Comparison of ENCODE assay signal across 8 mouse cellular contexts in genomic region chr17:5841128-5841942, GRCm38 (mm10). TPM values are rescaled to one million over a fixed set of nuclear protein-coding genes. Genes with fewer than 3 reads are reported as not detected.
DNase-seq lines count a peak whose midpoint lies in the region; ATAC-seq lines count a peak whose summit lies in the region.

Snx9 (plus strand) TSS chr17:5841329.

- peak; percentile 60 for DNase-seq in adipocyte (ENCODE audit: low spot score)
- peak; percentile 79 for DNase-seq in embryo, embryonic 10.5 days (ENCODE audit: low spot score)
- peak; percentile 65 to 80 for DNase-seq in gastrocnemius, postnatal 4 days (ENCODE audit: low spot score in 2 of 2)
- DNase-seq in left cerebral cortex, postnatal 4 days: peak; percentile 74
- DNase-seq in midbrain, embryonic 10.5 days (ENCODE audit: low spot score): peak; percentile 82
- DNase-seq in skeletal muscle tissue, adult 2 months (ENCODE audit: low read depth, low spot score): peak; percentile 53
- no peak for DNase-seq in c-Kit-positive CD71-positive TER-119-positive erythroid progenitor cells, embryonic 14.5 days (ENCODE audit: low spot score)

- H3K27ac ChIP-seq in intestine, embryonic 15.5 days: peak within 1 kb of the TSS; percentile 99
- H3K27ac ChIP-seq in midbrain, embryonic 10.5 days (replicated peaks): peak within 1 kb of the TSS; percentile 98

- H3K4me2 ChIP-seq in intestine, embryonic 15.5 days (replicated peaks): peak within 1 kb of the TSS; percentile 79

- H3K36me3 ChIP-seq in intestine, embryonic 15.5 days: no peaks in the 10 kb centered on the region
- no peaks in the 10 kb centered on the region for H3K36me3 ChIP-seq in midbrain, embryonic 10.5 days

- no peaks in the 10 kb centered on the region for H3K9me3 ChIP-seq in intestine, embryonic 15.5 days
- H3K9me3 ChIP-seq in midbrain, embryonic 10.5 days (replicated peaks): no peaks in the 10 kb centered on the region

- peaks cover 13% of the 10 kb centered on the region for H3K4me1 ChIP-seq in intestine, embryonic 15.5 days (replicated peaks)
- peaks cover 33% of the 10 kb centered on the region for H3K4me1 ChIP-seq in midbrain, embryonic 10.5 days

- H3K27me3 ChIP-seq in intestine, embryonic 15.5 days (replicated peaks): no peaks in the 10 kb centered on the region
- no peaks in the 10 kb centered on the region for H3K27me3 ChIP-seq in midbrain, embryonic 10.5 days (ENCODE audit: low read depth, poor library complexity, severe bottlenecking)

- intact Hi-C loops in left cerebral cortex, postnatal 4 days (cut with DNase I): no loop called here

- peak within 1 kb of the TSS; percentile 97 for H3K9ac ChIP-seq in intestine, embryonic 15.5 days

- peak within 1 kb of the TSS; percentile 94 for H3K4me3 ChIP-seq in intestine, embryonic 15.5 days (replicated peaks)
- H3K4me3 ChIP-seq in midbrain, embryonic 10.5 days: peak within 1 kb of the TSS; percentile 73

- under 1% methylated on average over 125 of the region's 131 CpGs for WGBS in intestine, embryonic 15.5 days
- 2% methylated on average over 129 of the region's 131 CpGs for WGBS in midbrain, embryonic 10.5 days

- peak; percentile 88 for ATAC-seq in intestine, embryonic 15.5 days

RNA-seq across cellular contexts. Expression of gene Snx9, which starts in this region (rescaled TPM):
- total RNA-seq in gastrocnemius, postnatal 4 days (2021): 10 to 100 TPM; 36.4 to 38.6 TPM
- polyA plus RNA-seq in intestine, embryonic 15.5 days (2015; fragmentation: Nextera tagmentation; extraction: Ambion mirVana): 49.8 and 55.9 TPM in 2 replicates
- 10 to 100 TPM; 10.2 to 10.4 TPM for total RNA-seq in left cerebral cortex, postnatal 4 days (2021)
- polyA plus RNA-seq in midbrain, embryonic 10.5 days (2016; fragmentation: Nextera tagmentation; extraction: Ambion mirVana): 14.2 and 15.3 TPM in 2 replicates
